Mouse (Mus musculus) neural tube, embryonic 13.5 days (tissue): Measurements from ENCODE around the gene Lca5. TPM values are rescaled to one million over a fixed set of nuclear protein-coding genes. Genes with fewer than 3 reads are reported as not detected.

Experiments
- ATAC-seq: fragments of 200-750 bp; cut with Nextera tagmentation; 2 replicates; pipeline ENCODE4 v1.8.0; 2017; ENCODE audit warnings: low read depth, mild to moderate bottlenecking, moderate TSS enrichment, moderate library complexity
- H3K27ac ChIP-seq: fragments of 300-500 bp; sonication (generic); replicated peaks from 2 replicates; pipeline ENCODE4 v1.5.1; 2015; ENCODE audit warnings: moderate library complexity, mild to moderate bottlenecking, inconsistent platforms
- H3K27me3 ChIP-seq: fragments of 300-500 bp; sonication (generic); 2 replicates; pipeline ENCODE4 v1.6.1; 2015; ENCODE audit warnings: mild to moderate bottlenecking, inconsistent platforms
- H3K36me3 ChIP-seq: fragments of 300-500 bp; sonication (generic); 2 replicates; pipeline ENCODE4 v1.6.1; 2015; ENCODE audit warnings: mild to moderate bottlenecking, inconsistent platforms
- H3K4me1 ChIP-seq: fragments of 300-500 bp; sonication (generic); replicated peaks from 2 replicates; pipeline ENCODE4 v1.6.1; 2015; ENCODE audit warnings: inconsistent platforms
- H3K4me2 ChIP-seq: fragments of 300-500 bp; sonication (generic); 2 replicates; pipeline ENCODE4 v1.6.1; 2015; ENCODE audit warnings: inconsistent platforms, mild to moderate bottlenecking, moderate library complexity
- H3K4me3 ChIP-seq: fragments of 300-500 bp; sonication (generic); 2 replicates; pipeline ENCODE4 v1.5.1; 2015; ENCODE audit warnings: mild to moderate bottlenecking, inconsistent platforms
- H3K9ac ChIP-seq: fragments of 300-500 bp; sonication (generic); 2 replicates; pipeline ENCODE4 v1.6.1; 2015; ENCODE audit warnings: moderate library complexity, mild to moderate bottlenecking, inconsistent platforms
- H3K9me3 ChIP-seq: fragments of 300-500 bp; sonication (generic); 2 replicates; pipeline ENCODE4 v1.6.1; 2016; ENCODE audit warnings: inconsistent platforms
- WGBS: fragments of 180-500 bp; shearing (Covaris S2); methylation state at CpG from one replicate; pipeline ENCODE4 v1.1.7; 2015; 5-methylcytosine and 5-hydroxymethylcytosine counted together
- polyA plus RNA-seq: library from polyadenylated mRNA; unstranded; fragments of >200 nt; fragmentation: Nextera tagmentation; extraction: Ambion mirVana; gene quantifications from 2 replicates; pipeline ENCODE4 v1.2.1, GENCODE M21; 2015

Gene Lca5
- polyA plus RNA-seq: 15.0 and 19.5 TPM in 2 replicates

DNA sequence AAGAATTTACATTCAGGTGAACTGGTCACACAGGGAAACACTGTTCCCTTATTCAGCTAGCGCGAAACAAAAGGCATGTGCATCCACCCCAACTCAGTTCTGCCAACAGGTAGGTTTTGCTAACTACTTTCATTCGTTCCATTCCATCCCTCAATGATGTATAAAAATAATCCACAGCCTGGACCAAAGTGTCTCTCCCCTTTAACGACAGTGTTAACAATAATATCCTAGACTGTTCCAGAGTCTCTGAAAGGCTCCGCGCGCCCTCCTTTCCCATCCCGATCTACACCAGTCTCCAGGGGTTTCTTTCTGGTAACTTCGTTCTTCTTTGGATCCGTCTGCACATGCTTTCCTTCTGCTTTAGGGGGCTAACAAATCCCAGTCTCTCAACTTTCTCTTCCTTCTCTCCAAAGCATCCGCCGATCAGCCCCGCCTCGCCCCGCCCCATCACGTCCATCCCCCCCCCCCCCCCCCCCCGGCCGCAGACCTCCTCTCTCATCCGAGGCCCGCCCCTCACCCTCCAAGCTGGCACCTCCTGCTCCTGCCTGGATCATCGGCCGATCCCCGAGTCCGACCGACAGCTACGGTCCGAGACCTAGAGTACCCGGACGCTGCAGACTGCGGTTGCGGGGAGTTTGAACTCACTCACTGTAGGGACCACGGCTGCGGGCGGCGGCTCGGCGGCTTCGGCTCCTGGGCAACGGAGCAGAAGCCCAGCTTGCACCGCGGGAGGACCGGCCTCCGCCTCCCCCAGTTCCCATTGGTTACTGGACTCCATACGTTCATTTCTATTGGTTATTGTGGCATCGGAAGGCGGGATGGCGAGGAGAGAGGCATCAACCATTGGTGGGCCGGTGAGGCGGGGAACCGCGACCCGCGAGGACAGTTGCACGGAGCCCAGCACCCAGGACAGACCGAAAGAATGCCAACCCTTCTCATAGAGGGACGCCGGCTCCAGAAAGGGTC lies at the start of gene Lca5:
Gene Lca5 (minus strand): TSS at position 736 of the 966 bp plus-strand sequence.
- H3K4me1 ChIP-seq: peaks cover 21% of the 10 kb centered on the region
- peak within 1 kb of the TSS; percentile 71 for H3K9ac ChIP-seq
- ATAC-seq: peak; percentile 99
- H3K27me3 ChIP-seq: no peaks in the 10 kb centered on the region
- H3K4me2 ChIP-seq: peak within 1 kb of the TSS; percentile 76
- H3K36me3 ChIP-seq: no peaks in the 10 kb centered on the region
- no peaks in the 10 kb centered on the region for H3K9me3 ChIP-seq
- 1% methylated on average over 50 of the region's 57 CpGs for WGBS
- H3K27ac ChIP-seq: peak within 1 kb of the TSS; percentile 94
- peak within 1 kb of the TSS; percentile 58 for H3K4me3 ChIP-seq

DNA sequence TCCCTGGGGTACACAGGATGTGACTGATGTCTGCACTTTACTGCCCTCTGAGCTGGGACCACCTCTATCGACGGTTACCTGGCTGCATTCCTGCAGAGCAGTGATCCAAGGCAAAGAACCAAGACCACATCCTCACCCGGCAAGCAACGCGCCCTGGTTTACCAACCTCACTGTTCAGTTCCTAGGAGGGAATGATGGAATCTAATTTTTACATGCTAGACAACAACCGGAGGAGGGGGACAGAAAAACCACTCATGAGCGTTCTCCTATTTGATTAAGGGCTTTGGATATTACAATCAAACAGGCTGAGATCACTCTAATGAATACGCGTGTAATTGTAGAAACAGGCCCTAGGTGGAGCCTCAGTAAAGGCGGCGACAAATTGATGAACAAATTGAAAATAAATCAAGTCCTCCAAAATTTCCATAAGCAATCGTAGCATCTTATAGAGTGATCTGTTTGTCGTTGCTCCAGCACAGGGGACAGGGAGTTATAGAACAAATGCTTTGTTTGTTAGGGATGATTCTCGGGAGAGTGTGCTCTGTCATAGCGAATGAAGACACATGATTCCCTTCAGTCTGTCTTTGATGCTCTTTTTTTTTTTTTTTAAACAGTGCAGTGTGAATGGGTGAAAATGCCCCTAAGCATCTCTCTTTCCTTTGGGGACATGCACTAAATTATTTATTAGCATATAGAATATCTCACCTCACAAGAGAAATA lies 47.7 kb upstream of the Lca5 start:
- Histone ChIP-seq H3K36me3 (no peaks in the 10 kb centered on the region), H3K9me3 (no peaks in the 10 kb centered on the region), H3K27me3 (no peaks in the 10 kb centered on the region), H3K4me2 (peak overlapping the region; percentile 25), H3K27ac (0 out of 2 replicates have a peak overlapping the region, but pooled peaks have one; percentile 0), H3K9ac (peak overlapping the region; percentile 9; the same call in 1 of the 2 replicates), H3K4me1 (peaks cover 5% of the 10 kb centered on the region), H3K4me3 (no peak overlapping the region)
- 44% methylated on average over 15 of the region's 15 CpGs for WGBS
- ATAC-seq: peak; percentile 77

DNA sequence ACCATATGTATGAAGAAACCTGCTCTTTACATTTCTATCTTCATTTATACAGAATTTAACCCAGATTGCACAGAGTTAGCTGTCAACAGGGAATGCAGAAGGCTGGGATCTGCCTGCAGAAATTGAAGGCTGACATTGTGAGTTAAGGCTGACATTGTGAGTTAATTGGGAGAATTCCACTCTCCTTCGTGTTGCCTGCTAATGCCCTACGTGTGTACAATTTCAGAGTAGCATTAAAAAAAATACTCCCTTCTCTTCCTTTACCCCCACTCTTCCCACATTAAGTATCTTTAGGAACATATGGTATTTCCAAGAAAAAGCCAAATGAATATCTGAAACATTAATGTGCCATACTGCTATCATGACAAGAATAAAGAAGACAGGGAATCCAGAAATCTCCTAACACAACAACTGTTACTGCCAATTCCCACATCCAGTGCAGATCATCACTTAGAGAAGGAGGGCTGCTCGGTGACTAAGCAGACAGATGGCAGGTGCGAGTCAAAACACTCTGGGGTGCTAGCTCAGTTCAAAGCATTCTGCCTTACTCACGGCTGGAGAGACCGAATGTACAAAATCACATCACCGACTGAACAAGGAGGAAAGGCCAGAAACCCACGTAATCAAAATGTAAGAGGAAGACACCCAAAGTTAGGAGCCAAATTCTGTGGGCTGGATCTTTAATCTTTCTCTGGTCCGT lies 47.0 kb upstream of the Lca5 start:
- peak; percentile 43; the same call in 1 of the 2 replicates for ATAC-seq
- 0 out of 2 replicates have a peak overlapping the region, but pooled peaks have one; percentile 9 for H3K9ac ChIP-seq

DNA sequence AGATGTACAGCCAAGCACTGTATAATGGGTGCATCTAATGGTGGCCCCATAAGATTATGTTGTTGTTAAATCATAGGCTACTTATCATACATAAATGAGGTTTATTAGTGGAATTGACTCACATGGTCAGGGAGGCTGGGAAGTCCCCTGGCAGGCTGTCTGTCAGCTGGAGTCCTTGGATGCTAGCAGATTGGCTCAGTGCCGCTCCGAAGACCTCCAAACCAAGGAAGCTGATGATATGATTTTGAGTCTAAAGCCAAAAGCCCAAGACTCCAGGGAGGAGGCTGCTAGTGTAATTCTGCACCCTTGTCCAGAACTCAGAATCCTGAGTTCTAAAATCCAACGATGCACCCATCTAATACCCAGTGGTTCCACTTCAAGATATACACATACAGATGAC lies 45.0 kb upstream of the Lca5 start:
- no peak overlapping the region for H3K4me3 ChIP-seq
- H3K9me3 ChIP-seq: no peaks in the 10 kb centered on the region
- H3K9ac ChIP-seq: no peak overlapping the region
- 95% methylated on average over 3 of the region's 3 CpGs for WGBS
- no peak for ATAC-seq
- no peaks in the 10 kb centered on the region for H3K36me3 ChIP-seq
- no peak overlapping the region for H3K4me2 ChIP-seq
- H3K27me3 ChIP-seq: no peaks in the 10 kb centered on the region
- no peak overlapping the region for H3K27ac ChIP-seq
- peaks cover 5% of the 10 kb centered on the region for H3K4me1 ChIP-seq

More for the DNA sequence above, 47.0 kb upstream of the Lca5 start:
- Histone ChIP-seq H3K27me3 (no peaks in the 10 kb centered on the region), H3K4me2 (peak overlapping the region; percentile 25), H3K4me1 (peaks cover 5% of the 10 kb centered on the region), H3K4me3 (no peak overlapping the region), H3K27ac (0 out of 2 replicates have a peak overlapping the region, but pooled peaks have one; percentile 0), H3K36me3 (no peaks in the 10 kb centered on the region), H3K9me3 (no peaks in the 10 kb centered on the region)
- 45% methylated on average over 9 of the region's 9 CpGs for WGBS

DNA sequence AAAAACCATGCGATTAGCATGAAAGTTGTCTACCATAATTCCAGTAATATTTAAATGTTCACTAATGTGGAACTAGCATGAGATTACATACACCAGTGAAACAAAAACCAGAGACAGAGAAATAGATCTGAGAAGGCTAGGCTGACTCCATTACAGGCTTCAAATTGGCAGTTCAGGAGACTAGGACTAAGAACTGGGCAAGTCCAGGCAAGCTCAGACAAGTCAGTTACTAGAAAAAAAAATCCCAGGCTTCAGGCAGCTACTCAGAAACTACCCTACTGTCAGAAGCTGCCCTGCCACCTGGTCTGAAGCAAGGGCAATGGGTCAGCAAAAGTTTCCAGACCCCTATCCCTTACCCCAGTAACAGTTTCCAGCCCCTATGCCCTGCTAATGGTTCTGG lies 44.4 kb upstream of the Lca5 start:
- no peak for ATAC-seq
- H3K27me3 ChIP-seq: no peaks in the 10 kb centered on the region
- no peak overlapping the region for H3K4me2 ChIP-seq
- H3K4me1 ChIP-seq: peaks cover 5% of the 10 kb centered on the region
- H3K27ac ChIP-seq: no peak overlapping the region
- no peak overlapping the region for H3K9ac ChIP-seq
- H3K9me3 ChIP-seq: no peaks in the 10 kb centered on the region
- H3K4me3 ChIP-seq: no peak overlapping the region
- WGBS: 97% methylated on average over 1 of the region's 1 CpGs
- H3K36me3 ChIP-seq: no peaks in the 10 kb centered on the region

DNA sequence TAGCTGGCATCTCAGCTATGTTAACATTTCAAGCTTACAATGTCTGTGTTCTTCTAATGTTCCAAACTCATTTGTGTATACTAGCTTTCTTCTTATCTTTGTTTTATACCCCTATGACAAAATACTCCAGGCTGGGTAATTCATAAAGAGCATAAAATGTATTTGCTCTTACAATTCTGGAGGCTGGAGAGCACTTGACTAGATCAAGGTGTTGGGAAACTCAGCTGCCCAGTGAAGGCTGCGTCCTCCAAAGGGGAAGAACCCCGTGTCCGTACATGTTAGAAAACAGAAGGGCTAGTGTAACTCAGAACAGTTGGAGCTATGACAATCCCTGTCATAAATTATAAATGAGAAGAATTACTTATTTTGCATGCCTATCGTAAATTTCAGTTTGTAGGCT lies 42.5 kb upstream of the Lca5 start:
- no peak for ATAC-seq
- Histone ChIP-seq H3K27me3 (no peaks in the 10 kb centered on the region), H3K4me2 (no peak overlapping the region), H3K9me3 (no peaks in the 10 kb centered on the region), H3K36me3 (no peaks in the 10 kb centered on the region), H3K9ac (no peak overlapping the region), H3K4me1 (peaks cover 3% of the 10 kb centered on the region), H3K4me3 (no peak overlapping the region), H3K27ac (no peak overlapping the region)
- 79% methylated on average over 4 of the region's 4 CpGs for WGBS

DNA sequence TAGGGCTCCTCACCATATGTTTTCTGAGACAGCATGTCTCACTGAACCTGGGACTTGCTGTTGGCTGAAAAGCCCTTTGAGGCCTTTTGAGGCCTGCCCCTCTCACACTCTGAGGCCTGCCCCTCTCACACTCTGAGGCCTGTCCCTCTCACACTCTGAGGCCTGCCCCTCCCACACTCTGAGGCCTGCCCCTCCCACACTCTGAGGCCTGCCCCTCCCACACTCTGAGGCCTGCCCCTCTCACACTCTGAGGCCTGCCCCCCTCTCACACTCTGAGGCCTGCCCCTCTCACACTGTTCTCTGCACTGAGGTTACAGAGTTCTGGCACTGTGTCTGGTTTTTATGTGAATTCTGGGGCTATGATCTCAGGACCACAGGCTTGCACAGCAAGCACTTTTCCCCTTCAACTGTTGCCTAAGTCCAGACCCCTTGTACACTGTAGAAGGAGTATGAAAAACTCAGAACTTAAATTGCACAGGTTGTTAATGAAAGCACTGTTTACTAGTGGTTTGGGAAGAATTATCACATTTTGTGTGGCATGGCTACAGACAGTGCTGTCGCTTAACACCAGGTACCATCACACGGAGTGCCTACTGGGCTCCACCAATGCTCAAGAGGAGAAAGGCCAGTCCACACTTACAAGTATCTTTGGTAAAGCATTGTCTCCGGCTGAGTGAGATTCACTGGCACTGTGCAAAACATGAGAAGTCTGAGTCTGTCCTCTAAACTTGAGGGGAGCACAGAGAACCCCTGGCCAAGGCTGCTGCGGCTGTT lies 41.4 kb upstream of the Lca5 start:
- Histone ChIP-seq H3K27ac (no peak overlapping the region), H3K4me3 (no peak overlapping the region), H3K4me2 (no peak overlapping the region), H3K9ac (no peak overlapping the region), H3K36me3 (no peaks in the 10 kb centered on the region), H3K4me1 (no peaks in the 10 kb centered on the region), H3K27me3 (no peaks in the 10 kb centered on the region), H3K9me3 (no peaks in the 10 kb centered on the region)
- 81% methylated on average over 4 of the region's 4 CpGs for WGBS
- no peak for ATAC-seq

DNA sequence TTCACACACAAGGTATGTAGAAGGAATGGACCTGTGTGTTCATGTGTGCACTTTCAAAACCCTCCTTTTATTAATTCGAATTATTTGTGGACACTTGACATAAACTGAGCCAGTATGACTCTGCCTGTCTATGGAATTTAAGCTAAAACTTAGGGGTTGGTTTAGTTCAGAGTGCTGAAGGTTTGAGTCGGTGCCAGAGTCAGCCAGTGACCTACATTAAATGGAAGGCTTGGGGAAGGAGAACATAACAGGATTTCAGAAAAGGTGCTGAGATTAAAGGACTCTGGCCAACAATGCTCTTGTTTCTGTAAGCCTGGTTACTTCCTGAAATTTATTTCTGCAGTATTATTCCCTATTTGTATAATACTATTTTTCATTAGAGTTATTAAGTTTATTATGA lies 28.9 kb upstream of the Lca5 start:
- Histone ChIP-seq H3K27me3 (no peaks in the 10 kb centered on the region), H3K4me3 (no peak overlapping the region), H3K36me3 (no peaks in the 10 kb centered on the region), H3K9me3 (no peaks in the 10 kb centered on the region), H3K27ac (no peak overlapping the region), H3K9ac (no peak overlapping the region), H3K4me1 (no peaks in the 10 kb centered on the region), H3K4me2 (no peak overlapping the region)
- WGBS: 82% methylated on average over 2 of the region's 2 CpGs
- no peak for ATAC-seq

DNA sequence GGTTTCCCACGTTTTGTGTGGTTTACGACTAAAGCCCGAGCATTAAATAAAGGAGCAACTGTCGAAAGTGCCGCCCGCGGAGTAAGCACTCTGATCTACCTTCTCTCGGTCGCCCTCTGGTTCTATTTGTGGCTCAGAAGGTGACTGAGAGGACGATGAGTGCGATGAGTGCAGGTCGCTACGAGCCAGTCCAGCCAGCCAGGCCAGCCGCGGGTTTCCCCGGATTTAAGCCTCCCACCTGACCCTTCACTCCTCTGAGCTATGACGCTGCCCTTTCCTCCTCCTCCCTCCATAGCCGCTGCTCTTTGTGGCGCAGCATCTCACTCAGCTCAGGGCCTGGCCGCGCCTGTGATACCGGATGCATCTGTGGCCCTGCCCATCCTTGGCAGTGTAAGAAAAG lies 6.8 kb upstream of the Lca5 start:
- Histone ChIP-seq H3K4me1 (peaks cover 7% of the 10 kb centered on the region; the same call in 1 of the 2 replicates), H3K4me3 (peak overlapping the region; percentile 44), H3K4me2 (peak overlapping the region; percentile 67), H3K36me3 (no peaks in the 10 kb centered on the region), H3K9me3 (no peaks in the 10 kb centered on the region), H3K9ac (peak overlapping the region; percentile 78), H3K27ac (peak overlapping the region; percentile 80), H3K27me3 (0 out of 2 replicates have a peak, but pooled peaks cover 3% of the 10 kb centered on the region)
- 2% methylated on average over 22 of the region's 22 CpGs for WGBS
- ATAC-seq: peak; percentile 89

DNA sequence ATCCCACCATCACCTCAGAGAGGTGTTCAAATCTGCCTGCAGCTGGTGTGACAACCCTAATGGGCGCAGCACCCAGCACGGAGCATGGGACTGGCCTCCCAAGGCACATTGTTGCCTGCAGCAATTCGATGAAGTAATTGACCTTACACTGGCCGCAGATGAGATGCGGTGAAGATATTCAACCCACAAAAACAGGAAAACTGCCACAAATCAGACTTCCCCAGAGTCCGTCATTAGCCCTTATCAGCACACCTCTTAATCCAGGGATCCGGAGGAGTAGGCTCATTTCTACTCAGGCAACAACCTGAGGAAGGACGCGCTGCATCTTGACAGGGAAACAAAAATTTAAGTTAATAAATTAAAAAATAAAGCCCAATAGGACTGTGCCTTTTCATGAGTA lies 6.2 kb upstream of the Lca5 start:
- 0 out of 2 replicates have a peak, but pooled peaks have one; percentile 33 for ATAC-seq
- H3K9me3 ChIP-seq: no peaks in the 10 kb centered on the region
- peak overlapping the region; percentile 44 for H3K4me3 ChIP-seq
- no peak overlapping the region for H3K27ac ChIP-seq
- H3K4me1 ChIP-seq: peaks cover 7% of the 10 kb centered on the region; the same call in 1 of the 2 replicates
- H3K27me3 ChIP-seq: 0 out of 2 replicates have a peak, but pooled peaks cover 3% of the 10 kb centered on the region
- peak overlapping the region; percentile 67 for H3K4me2 ChIP-seq
- no peaks in the 10 kb centered on the region for H3K36me3 ChIP-seq
- H3K9ac ChIP-seq: peak overlapping the region; percentile 78; the same call in 1 of the 2 replicates
- 71% methylated on average over 9 of the region's 9 CpGs for WGBS

DNA sequence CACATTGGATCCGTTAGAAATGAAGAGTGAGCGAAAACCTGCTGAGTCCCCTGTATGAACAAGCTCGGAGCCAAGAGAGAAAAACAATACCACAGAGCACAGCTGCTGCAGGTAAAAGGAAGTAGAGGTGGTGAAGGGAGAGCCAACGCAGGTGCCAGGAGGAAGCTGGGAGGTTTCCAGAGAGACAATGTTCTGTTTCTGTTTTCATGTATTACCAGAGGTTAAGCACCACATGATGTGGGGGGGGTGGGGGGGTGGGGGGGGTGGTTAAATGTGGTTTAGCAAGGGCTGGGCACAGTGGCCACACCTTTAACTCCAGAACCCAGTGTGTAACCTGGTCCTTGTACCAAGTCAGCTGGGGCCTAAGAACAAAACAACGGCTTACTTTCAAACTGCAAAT lies 3.3 kb downstream of the Lca5 start:
- H3K27ac ChIP-seq: no peak overlapping the region
- H3K4me3 ChIP-seq: no peak overlapping the region
- H3K4me2 ChIP-seq: no peak overlapping the region
- ATAC-seq: no peak
- H3K27me3 ChIP-seq: no peaks in the 10 kb centered on the region
- no peaks in the 10 kb centered on the region for H3K9me3 ChIP-seq
- H3K9ac ChIP-seq: no peak overlapping the region
- peaks cover 37% of the 10 kb centered on the region for H3K4me1 ChIP-seq
- no peaks in the 10 kb centered on the region for H3K36me3 ChIP-seq
- WGBS: 83% methylated on average over 5 of the region's 5 CpGs
